Mouse (Mus musculus) cerebellum, postnatal 25 days (tissue): ENCODE measurements around the gene Pde2a.

Experiments
- DNase-seq, 2 experiments: peaks; one replicate each; pipeline ENCODE4 v3.0.0; 2021; ENCODE audit warnings: mixed read lengths in 2 of 2

Gene Pde2a

DNA sequence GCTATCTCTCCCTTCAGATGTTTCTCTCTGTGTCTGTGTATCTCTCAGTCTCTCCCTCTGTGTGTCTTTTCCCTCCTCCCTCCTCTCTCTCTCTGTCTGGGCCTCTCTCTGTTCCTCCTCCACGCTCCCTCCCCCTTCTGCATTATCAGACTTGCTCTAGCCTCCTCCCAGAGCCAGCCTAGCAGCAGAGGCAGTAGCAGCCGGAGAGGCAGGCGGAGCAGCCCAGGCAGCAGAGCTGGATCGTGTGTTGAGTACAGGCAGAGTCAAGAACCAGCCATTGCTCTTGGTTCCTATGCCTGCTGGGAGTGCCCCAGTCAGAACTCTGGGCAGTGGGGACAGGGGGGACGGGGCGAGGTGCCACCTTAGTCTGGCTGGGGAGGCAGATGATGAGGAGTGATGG lies at the start of gene Pde2a:
Gene Pde2a, plus strand, starts transcription at position 163 of the 400 bp plus-strand sequence.
- DNase-seq: peak in 1 of 2 experiments; percentile 24

- DNase-seq: peak in 1 of 2 experiments; percentile 29
These were observed 48.4 kb upstream of the Pde2a start for GRCm38 (mm10) chr7:101373082-101373481.

- peak; percentile 39 to 63 for DNase-seq
These were observed 47.3 kb upstream of the Pde2a start for GRCm38 (mm10) chr7:101374155-101374554.

GRCm38 (mm10) chr7:101376701-101377340 lies 44.7 kb upstream of the Pde2a start:
- DNase-seq: no peak

GRCm38 (mm10) chr7:101377741-101378262 lies 43.7 kb upstream of the Pde2a start:
- no peak for DNase-seq

DNA sequence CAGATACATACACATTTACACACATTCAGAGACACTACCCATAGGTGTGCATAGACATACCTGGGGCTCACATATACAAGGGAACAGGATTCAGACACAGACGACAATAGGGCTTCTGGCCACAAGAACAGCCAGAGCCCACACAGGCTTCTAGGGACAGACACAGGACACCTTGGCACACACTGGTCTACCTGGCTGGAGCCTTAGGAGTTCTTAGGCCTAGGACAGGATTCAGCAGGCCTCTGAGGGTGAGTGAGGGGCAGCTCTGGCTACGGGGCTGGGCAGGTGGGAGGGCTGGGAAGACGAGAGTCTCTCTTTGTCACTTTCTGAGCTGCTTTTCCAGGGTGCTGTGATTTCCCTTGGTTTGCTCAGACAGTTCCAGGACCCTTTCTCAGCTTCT lies 43.2 kb upstream of the Pde2a start:
- DNase-seq: no peak

GRCm38 (mm10) chr7:101378796-101379465 lies 42.6 kb upstream of the Pde2a start:
- no peak for DNase-seq

DNA sequence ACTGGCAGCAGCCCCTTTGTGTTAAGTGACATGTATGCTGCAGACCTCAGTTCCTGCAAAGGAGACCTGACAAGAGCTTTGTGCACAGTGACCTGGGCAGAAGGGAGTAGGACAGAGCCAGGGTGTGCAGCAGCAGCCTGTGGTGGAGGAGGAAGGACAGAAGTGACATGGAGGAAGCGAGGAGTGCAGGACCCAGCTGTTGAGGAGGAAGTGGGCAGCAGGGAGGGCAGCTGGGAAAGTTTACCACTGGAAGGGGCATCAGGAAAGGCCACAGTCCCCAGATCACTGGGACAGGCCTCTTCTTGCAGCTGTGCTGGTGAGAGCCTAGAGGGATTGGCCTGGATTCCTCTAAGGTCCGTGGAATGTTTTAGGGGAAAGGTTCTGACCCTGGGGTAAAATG lies 41.8 kb upstream of the Pde2a start:
- DNase-seq: no peak

GRCm38 (mm10) chr7:101381512-101381911 lies 40.0 kb upstream of the Pde2a start:
- no peak for DNase-seq

DNA sequence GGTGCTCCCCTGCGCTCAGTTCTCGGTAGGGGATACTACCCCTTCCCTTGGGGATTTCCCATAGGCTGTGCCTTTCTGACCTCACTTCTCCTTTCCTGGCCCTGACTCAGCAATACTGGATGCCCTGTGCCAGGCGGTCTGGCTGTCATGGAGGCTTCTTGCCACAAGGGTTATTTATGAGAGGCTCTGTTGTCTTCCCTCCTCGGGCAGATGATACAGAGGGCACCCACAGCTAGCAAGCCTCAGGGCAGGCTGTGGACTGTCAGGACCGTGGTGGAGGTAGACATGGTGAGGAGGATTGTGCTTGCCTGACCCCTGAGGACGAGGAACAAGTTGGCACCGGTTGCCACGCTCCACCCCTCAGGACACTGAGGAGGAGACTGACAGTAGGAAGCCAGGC lies 39.1 kb upstream of the Pde2a start:
- peak in 1 of 2 experiments; percentile 19 for DNase-seq

DNA sequence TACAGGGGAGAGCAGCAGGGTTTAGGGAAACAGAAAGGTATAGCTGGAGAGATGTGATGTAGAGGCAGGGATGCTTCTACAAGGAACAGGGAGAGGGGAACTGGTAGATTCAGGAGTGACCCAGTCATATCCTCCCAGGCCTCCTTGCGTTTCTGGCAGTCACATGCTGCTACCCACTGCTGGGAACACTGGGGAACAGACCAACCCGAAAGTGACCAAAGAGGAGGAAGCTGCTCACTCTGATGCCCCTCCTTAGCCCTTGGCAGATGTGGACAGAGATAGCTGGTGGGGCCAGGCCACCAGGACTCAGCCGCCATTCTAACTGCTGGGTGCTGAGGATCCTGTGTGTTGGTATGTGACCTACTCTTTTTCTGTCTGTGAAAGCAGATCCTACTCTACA lies 37.7 kb upstream of the Pde2a start:
- no peak for DNase-seq

- no peak for DNase-seq
These were observed 36.6 kb upstream of the Pde2a start for GRCm38 (mm10) chr7:101384931-101385330.

- DNase-seq: no peak
These were observed 36.2 kb upstream of the Pde2a start for GRCm38 (mm10) chr7:101385331-101385733.

- no peak for DNase-seq
These were observed 35.5 kb upstream of the Pde2a start for GRCm38 (mm10) chr7:101385866-101386452.

DNA sequence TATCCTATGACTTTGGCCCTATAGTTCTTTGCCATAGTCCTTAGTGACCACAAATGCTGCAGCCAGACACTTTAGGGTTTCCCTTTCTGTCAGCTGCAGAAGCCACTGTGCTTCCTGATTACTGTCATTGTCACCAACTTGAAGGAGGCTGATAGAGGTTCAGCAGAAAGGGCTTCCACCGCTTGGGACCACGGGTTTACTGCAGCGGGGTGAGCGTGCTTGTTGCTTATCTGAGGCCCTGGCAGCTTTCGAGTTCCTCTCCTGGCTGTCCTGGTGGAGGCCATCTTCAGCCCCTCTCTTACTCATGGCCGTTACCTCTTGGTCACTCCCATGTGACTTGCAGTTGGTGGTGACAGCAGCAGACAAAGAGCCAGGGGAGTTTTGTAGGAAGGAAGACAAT lies 32.2 kb upstream of the Pde2a start:
- DNase-seq: no peak

DNA sequence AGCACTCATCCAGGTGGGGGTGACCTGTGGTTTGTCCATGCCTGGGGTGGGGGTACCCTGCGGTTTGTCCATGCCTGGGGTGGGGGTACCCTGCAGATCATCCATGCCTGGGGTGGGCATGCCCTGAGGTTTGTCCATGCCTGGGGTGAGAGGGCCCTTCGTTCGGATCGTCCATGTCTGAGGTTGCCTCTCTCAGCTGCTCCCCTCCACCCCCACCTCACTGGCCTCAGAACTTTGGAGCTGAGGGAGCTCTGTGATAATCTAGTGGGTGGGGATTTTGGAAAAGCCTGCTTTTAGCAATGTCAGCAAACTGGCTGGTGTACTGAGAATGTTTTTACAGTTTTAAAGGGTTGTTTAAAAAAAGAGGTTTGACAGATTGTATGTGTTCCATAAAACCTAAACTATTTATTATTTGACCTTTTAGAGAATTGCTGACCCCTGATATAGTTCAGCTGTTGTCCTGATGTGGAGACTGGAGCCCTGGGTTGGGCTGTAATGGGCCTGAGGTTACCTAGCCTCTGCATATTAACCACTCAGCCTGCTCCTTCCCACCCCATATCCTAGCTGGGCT lies 29.5 kb upstream of the Pde2a start:
- no peak for DNase-seq

DNA sequence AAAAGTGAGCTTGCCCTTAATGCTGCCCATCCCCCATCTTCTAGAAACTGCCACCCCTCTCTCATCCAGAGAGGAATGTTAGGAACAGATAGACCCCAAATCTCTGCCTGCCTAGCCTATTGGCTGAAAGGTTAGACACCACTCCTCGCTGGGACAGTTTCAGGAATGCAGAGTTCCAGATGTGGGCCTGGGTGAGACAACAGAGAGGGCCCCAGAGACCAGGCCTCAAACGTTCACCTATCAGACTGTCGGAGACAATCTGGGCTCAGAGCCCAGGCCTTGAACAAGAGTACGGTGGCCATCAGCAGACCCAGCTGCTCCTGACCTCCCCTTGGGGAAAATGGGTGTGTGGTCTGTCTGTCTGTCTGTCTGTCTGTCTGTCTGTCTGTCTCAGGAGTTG lies 28.5 kb upstream of the Pde2a start:
- no peak for DNase-seq

- no peak for DNase-seq
These were observed 27.6 kb upstream of the Pde2a start for GRCm38 (mm10) chr7:101393694-101394504.

GRCm38 (mm10) chr7:101394569-101394968 lies 26.9 kb upstream of the Pde2a start:
- DNase-seq: no peak

DNA sequence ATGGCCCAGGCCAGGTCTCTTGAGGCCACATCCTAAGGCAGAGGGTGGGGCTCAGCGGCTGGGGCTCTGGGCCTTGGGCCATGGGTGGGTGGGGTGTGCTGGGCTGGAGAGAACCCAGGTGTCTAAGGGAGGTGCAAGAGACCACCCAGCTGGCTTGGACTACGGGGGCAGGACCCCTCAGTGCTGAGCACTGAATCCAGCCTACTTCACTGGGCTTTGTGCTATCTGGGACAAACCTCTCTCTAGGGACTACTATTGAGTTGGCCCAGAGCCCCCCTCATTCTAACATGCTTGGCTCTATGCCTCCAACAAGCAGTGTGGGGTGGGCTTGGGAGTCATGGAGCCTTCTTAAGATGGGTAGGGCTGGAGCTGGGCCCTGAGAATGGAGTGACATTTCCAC lies 26.0 kb upstream of the Pde2a start:
- DNase-seq: no peak

DNA sequence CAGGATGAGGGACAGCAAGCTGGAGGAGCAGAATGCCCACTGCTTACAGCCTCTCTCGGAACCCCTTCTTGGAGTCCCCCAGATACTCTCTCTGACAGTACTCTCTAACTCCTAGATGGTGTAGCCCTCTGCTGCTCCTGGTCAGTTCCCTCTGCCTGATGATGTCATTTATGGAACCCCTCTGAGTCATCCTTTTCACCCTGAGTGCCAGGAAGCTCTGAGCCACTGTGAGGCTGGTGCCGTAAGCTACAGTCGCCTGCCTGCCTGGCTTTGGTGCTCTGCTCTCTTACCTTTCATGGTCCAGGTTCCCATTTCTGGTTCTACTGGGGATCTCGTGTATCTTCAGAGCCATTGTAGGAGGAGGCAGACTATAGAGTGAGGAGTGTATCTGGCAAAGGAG lies 24.3 kb upstream of the Pde2a start:
- no peak for DNase-seq

DNA sequence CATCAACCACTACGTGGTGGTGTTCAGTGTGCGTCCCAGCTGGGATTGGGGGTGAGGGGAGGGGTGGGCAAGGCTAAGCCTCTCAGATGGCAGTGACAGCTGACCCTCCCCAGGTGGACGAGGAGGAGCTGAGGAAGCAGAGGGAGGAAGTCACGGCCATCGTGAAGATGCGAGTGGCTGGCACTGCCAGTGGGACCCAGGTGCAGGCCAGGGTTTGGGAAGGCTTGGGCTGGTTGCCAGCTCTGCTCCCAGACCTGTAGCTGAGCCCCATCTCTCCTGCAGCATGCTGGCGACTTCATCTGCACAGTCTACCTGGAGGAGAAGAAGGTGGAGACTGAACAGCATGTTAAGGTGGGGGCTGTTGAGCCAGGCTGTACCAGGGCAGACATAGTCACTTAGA lies 20.0 kb upstream of the Pde2a start:
- peak in 1 of 2 experiments; percentile 22 for DNase-seq

DNA sequence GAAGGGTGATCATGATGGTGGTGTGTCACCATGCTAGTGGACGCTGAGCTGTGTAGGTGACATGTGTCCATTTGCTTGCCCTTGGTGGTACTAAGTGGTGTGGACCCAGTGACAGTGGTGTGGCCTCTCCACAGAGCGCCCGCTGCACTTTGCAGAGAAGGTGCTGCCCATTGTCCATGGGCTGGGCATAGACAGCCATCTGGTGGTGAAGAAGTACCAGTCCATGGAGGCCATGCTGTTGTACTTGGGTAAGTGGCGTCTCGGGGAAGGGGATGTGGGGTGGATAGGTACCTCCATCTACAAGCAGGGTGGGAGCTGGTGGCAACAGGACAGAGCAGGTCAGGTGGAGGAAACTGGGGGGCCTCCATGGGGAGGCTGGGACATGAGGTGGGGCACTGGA lies 17.7 kb upstream of the Pde2a start:
- DNase-seq: no peak
